Mouse (Mus musculus) heart, postnatal 0 days (tissue): ENCODE results near the gene Rnf144b. TPM values are rescaled to one million over a fixed set of nuclear protein-coding genes. Genes with fewer than 3 reads are reported as not detected.

Source experiments
- ATAC-seq: fragments of 200-750 bp; cut with Nextera tagmentation; 2 replicates; pipeline ENCODE4 v1.8.0; 2017; ENCODE audit warnings: low read depth, moderate number of reproducible peaks, moderate library complexity; ENCODE audit not compliant: insufficient read depth
- DNase-seq: peaks from one replicate; pipeline ENCODE4 v3.0.0-alpha.2; 2016; ENCODE audit warnings: low spot score
- H3K27ac ChIP-seq: fragments of 300-500 bp; sonication (generic); 2 replicates; pipeline ENCODE4 v1.5.1; 2014; ENCODE audit warnings: low read depth, mild to moderate bottlenecking
- H3K27me3 ChIP-seq: fragments of 300-500 bp; sonication (generic); 2 replicates; pipeline ENCODE4 v1.6.1; 2014; ENCODE audit warnings: low read length, mixed read lengths; ENCODE audit not compliant: control insufficient read depth, insufficient read depth
- H3K36me3 ChIP-seq: fragments of 300-500 bp; sonication (generic); replicated peaks from 2 replicates; pipeline ENCODE4 v1.6.1; 2014; ENCODE audit warnings: low read length, mixed read lengths; ENCODE audit not compliant: control insufficient read depth, insufficient read depth
- H3K4me1 ChIP-seq: fragments of 300-500 bp; sonication (generic); 2 replicates; pipeline ENCODE4 v1.6.1; 2014; ENCODE audit warnings: antibody characterized with exemption; ENCODE audit not compliant: control insufficient read depth, insufficient read depth
- H3K4me2 ChIP-seq: fragments of 300-500 bp; sonication (generic); 2 replicates; pipeline ENCODE4 v1.6.1; 2014; ENCODE audit warnings: low read depth, mild to moderate bottlenecking, low read length, moderate library complexity
- H3K4me3 ChIP-seq: fragments of 300-500 bp; sonication (generic); 2 replicates; pipeline ENCODE4 v1.5.1; 2014; ENCODE audit warnings: low read depth, low read length
- H3K9ac ChIP-seq: fragments of 300-500 bp; sonication (generic); replicated peaks from 2 replicates; pipeline ENCODE4 v1.6.1; 2014; ENCODE audit warnings: low read depth, low read length, mixed read lengths
- H3K9me3 ChIP-seq: fragments of 300-500 bp; sonication (generic); replicated peaks from 2 replicates; pipeline ENCODE4 v1.6.1; 2016; ENCODE audit warnings: low read length; ENCODE audit not compliant: control insufficient read depth
- CTCF ChIP-seq: IDR thresholded peaks from 2 replicates; pipeline ENCODE4 v1.5.1; 2016; ENCODE audit warnings: antibody characterized with exemption, control low read depth, low read depth
- EP300 ChIP-seq: IDR thresholded peaks from 2 replicates; pipeline ENCODE4 v1.6.1; 2016; ENCODE audit warnings: antibody characterized with exemption, low read depth
- WGBS: fragments of 180-500 bp; shearing (Covaris S2); extraction: QIAGEN DNeasy Blood & Tissue Kit; methylation state at CpG from one replicate; pipeline ENCODE4 v1.1.7; 2014; 5-methylcytosine and 5-hydroxymethylcytosine counted together
- polyA plus RNA-seq: library from polyadenylated mRNA; unstranded; fragments of >200 nt; fragmentation: Nextera tagmentation; extraction: Ambion mirVana; gene quantifications from 2 replicates; pipeline ENCODE4 v1.2.1, GENCODE M21; 2015
- total RNA-seq: library from RNA; depleted of rRNA; stranded (reverse); fragments of >200 nt; gene quantifications from 2 replicates; pipeline ENCODE4 v1.2.3, GENCODE M21; 2014; ENCODE audit warnings: low replicate concordance

The Rnf144b gene
- total and polyA plus RNA-seq, 2 experiments from 2014 or later = 2.1 to 6.3 TPM

DNA sequence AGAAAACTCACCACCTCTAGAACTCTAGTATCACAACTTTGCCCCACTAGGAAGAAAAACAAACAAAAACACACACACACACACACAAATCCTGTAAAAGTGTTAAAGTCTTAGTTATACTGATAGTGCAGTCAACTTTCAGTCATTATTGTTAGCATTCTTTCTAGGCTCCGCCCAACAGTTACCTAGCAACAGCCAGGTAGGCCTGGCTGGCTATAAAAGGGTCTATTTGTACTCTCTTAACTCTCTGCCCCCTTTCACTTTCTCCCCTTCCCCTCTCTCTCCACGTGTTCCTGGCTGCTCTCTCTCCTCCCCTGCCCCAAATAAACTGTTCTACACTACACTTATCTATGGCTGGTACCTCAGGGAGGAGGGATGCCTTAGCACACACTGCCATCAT is 18.3 kb upstream of the Rnf144b start:
- no peak for DNase-seq
- no peak overlapping the region for H3K27ac ChIP-seq
- H3K4me3 ChIP-seq = peak overlapping the region; percentile 98
- H3K9me3 ChIP-seq = no peaks in the 10 kb centered on the region
- no peak overlapping the region for H3K9ac ChIP-seq
- H3K4me2 ChIP-seq = peak overlapping the region; percentile 91
- ATAC-seq = no peak
- peaks cover 13% of the 10 kb centered on the region for H3K4me1 ChIP-seq
- 30% methylated on average over 2 of the region's 2 CpGs for WGBS
- H3K27me3 ChIP-seq = no peaks in the 10 kb centered on the region
- peaks cover 26% of the 10 kb centered on the region for H3K36me3 ChIP-seq
- TF ChIP-seq CTCF (no peak), EP300 (no peak)

GRCm38 (mm10) chr13:47104856-47105541 is 17.5 kb upstream of the Rnf144b start:
- no peak for ATAC-seq
- WGBS = 0% methylated on average over 25 of the region's 25 CpGs

DNA sequence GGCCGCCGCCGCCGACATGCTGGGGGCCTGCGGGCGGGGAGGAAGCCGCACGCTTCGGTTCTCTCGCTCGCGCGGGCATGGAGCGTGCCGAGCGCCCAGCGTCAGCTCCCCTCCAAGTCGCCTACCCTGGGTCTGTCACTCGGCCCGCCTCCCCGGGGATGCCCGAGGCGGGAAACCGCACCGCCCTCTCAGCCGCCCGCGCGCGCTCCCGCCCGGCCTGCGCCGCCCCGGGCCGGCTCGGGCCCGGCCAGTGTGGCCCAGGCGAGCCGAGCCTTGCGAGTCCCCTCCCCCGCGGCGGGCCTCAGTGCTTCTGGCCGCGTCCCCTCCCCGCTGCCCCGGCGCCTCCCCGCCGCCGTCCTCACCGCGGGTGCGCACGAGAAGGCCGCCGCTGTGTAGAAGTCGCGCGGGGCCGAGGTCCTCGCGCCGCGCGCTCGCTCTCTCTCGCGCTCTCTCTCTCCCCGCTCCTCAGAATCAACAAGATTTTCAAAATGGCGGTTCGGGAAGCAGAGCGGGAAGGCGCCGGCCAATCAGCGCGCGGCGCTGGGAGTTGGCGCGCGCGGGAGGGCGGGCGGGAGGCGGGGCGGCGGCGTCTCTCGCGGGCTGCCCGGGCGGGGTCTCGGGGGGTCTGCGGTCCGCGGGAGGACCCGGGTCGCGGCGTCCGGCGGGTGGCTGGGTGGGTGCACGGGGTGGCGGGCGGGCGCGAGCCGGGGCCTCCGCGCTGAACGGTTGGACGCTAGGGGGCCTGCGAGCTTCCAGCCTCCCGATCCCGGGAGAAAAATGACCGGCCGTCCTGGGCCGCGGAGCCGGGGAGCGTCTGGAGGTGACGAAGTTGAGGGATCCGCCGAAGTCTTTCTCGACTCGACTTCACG is 16.5 kb upstream of the Rnf144b start, which contains the start of gene Dek:
Gene Dek (minus strand): TSS at position 491 of the 869 bp plus-strand sequence.
- DNase-seq (peak; percentile 95), ATAC-seq (peak; percentile 91)
- Histone ChIP-seq H3K4me1 (peaks cover 17% of the 10 kb centered on the region), H3K27me3 (no peaks in the 10 kb centered on the region), H3K4me3 (peak within 1 kb of the TSS; percentile 98), H3K9me3 (no peaks in the 10 kb centered on the region), H3K4me2 (peak within 1 kb of the TSS; percentile 91), H3K36me3 (peaks cover 14% of the 10 kb centered on the region; the same call in 1 of the 2 replicates), H3K9ac (peak within 1 kb of the TSS; percentile 98), H3K27ac (peak within 1 kb of the TSS; percentile 100)
- WGBS = under 1% methylated on average over 93 of the region's 129 CpGs
- TF ChIP-seq CTCF (peak; percentile 34), EP300 (no peak)

More at GRCm38 (mm10) chr13:47104856-47105541, 17.5 kb upstream of the Rnf144b start:
- Histone ChIP-seq H3K4me2 (peak overlapping the region; percentile 91), H3K9ac (peak overlapping the region; percentile 98), H3K4me1 (peaks cover 13% of the 10 kb centered on the region), H3K4me3 (peak overlapping the region; percentile 98), H3K27ac (peak overlapping the region; percentile 100), H3K9me3 (no peaks in the 10 kb centered on the region), H3K36me3 (peaks cover 21% of the 10 kb centered on the region; the same call in 1 of the 2 replicates), H3K27me3 (no peaks in the 10 kb centered on the region)
- TF ChIP-seq EP300 (no peak), CTCF (no peak)
- DNase-seq = peak; percentile 41

DNA sequence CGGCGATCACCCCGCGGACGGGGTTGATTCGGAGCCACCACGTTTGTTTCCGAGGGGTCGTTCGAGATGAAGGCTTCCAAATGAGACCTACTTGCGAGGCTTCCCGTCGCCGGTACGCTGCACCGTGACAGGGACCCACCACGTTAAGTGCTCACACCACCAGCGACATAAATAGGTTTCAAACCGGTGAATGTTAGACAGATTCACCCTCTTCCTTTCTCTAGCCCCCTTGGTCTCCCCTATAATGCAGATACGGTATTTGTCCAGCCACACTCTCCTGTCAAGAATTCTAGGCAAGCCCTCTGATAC is 15.9 kb upstream of the Rnf144b start:
- H3K4me3 ChIP-seq = peak overlapping the region; percentile 98
- WGBS = 0% methylated on average over 20 of the region's 20 CpGs
- H3K4me2 ChIP-seq = peak overlapping the region; percentile 91
- H3K9me3 ChIP-seq = no peaks in the 10 kb centered on the region
- TF ChIP-seq EP300 = no peak
- no peak for TF ChIP-seq CTCF
- peaks cover 9% of the 10 kb centered on the region; the same call in 1 of the 2 replicates for H3K36me3 ChIP-seq
- ATAC-seq = 0 out of 2 replicates have a peak, but pooled peaks have one; percentile 4
- peak overlapping the region; percentile 98 for H3K9ac ChIP-seq
- DNase-seq = peak; percentile 44
- peaks cover 20% of the 10 kb centered on the region for H3K4me1 ChIP-seq
- H3K27ac ChIP-seq = peak overlapping the region; percentile 100
- H3K27me3 ChIP-seq = no peaks in the 10 kb centered on the region

- TF ChIP-seq CTCF (no peak), EP300 (no peak)
- H3K27ac ChIP-seq = no peak overlapping the region
- H3K36me3 ChIP-seq = no peaks in the 10 kb centered on the region
- H3K27me3 ChIP-seq = no peaks in the 10 kb centered on the region
- 81% methylated on average over 2 of the region's 2 CpGs for WGBS
- no peak overlapping the region for H3K4me3 ChIP-seq
- H3K9me3 ChIP-seq = no peaks in the 10 kb centered on the region
- no peak overlapping the region for H3K9ac ChIP-seq
- ATAC-seq (no peak), DNase-seq (no peak)
- H3K4me1 ChIP-seq = peaks cover 26% of the 10 kb centered on the region
- H3K4me2 ChIP-seq = no peak overlapping the region
Observed at GRCm38 (mm10) chr13:47109239-47109638, 13.2 kb upstream of the Rnf144b start.
